Mouse (Mus musculus): ENCODE results near the gene Haghl.

Gene Haghl

GRCm38 (mm10) chr17:25801029-25801428, 15.6 kb upstream of the Haghl start:
- no peak for TF ChIP-seq GATA4 (IDR thresholded peaks at IDR 0.05; ENCODE audit: insufficient replicate concordance, low read length)

GRCm38 (mm10) chr17:25796951-25797369, 11.5 kb upstream of the Haghl start, which contains the start of gene Metrn:
TSS of gene Metrn (minus strand) at chr17:25797136.
- no peak for TF ChIP-seq GATA4 (IDR thresholded peaks at IDR 0.05; ENCODE audit: insufficient replicate concordance, low read length)

- no peak for TF ChIP-seq GATA4 (IDR thresholded peaks at IDR 0.05; ENCODE audit: insufficient replicate concordance, low read length)
These were observed 10.8 kb upstream of the Haghl start for GRCm38 (mm10) chr17:25796211-25796771.

GRCm38 (mm10) chr17:25795609-25796092, 10.2 kb upstream of the Haghl start, which contains the start of gene AC134908.4:
TSS of gene AC134908.4 (minus strand) at chr17:25795659.
- no peak for TF ChIP-seq GATA4 (IDR thresholded peaks at IDR 0.05; ENCODE audit: insufficient replicate concordance, low read length)

- no peak for TF ChIP-seq GATA4 (IDR thresholded peaks at IDR 0.05; ENCODE audit: insufficient replicate concordance, low read length)
These were observed 9.5 kb upstream of the Haghl start for GRCm38 (mm10) chr17:25794998-25795397.

GRCm38 (mm10) chr17:25794197-25794596, 8.7 kb upstream of the Haghl start:
- TF ChIP-seq GATA4 (IDR thresholded peaks at IDR 0.05; ENCODE audit: insufficient replicate concordance, low read length), result no peak

- TF ChIP-seq GATA4 (IDR thresholded peaks at IDR 0.05; ENCODE audit: insufficient replicate concordance, low read length), result no peak
These were observed 7.1 kb upstream of the Haghl start, which contains the start of gene Fam173a for GRCm38 (mm10) chr17:25792615-25793014. TSS of gene Fam173a (minus strand) at chr17:25792901.

- no peak for TF ChIP-seq GATA4 (IDR thresholded peaks at IDR 0.05; ENCODE audit: insufficient replicate concordance, low read length)
These were observed 6.5 kb upstream of the Haghl start for GRCm38 (mm10) chr17:25791843-25792527.

- TF ChIP-seq GATA4 (IDR thresholded peaks at IDR 0.05; ENCODE audit: insufficient replicate concordance, low read length), result no peak
These were observed 5.9 kb upstream of the Haghl start for GRCm38 (mm10) chr17:25791320-25791842.

- no peak for TF ChIP-seq GATA4 (IDR thresholded peaks at IDR 0.05; ENCODE audit: insufficient replicate concordance, low read length)
These were observed 1.5 kb upstream of the Haghl start for GRCm38 (mm10) chr17:25786781-25787504.

- no peak for TF ChIP-seq GATA4 (IDR thresholded peaks at IDR 0.05; ENCODE audit: insufficient replicate concordance, low read length)
These were observed 807 bp upstream of the Haghl start, which contains the start of gene Ccdc78 for GRCm38 (mm10) chr17:25786280-25786679. TSS of gene Ccdc78 (plus strand) at chr17:25786580.

GRCm38 (mm10) chr17:25783861-25784574, 1.5 kb downstream of the Haghl start:
- no peak for TF ChIP-seq GATA4 (IDR thresholded peaks at IDR 0.05; ENCODE audit: insufficient replicate concordance, low read length)

GRCm38 (mm10) chr17:25783086-25783485, 2.4 kb downstream of the Haghl start:
- TF ChIP-seq GATA4 (IDR thresholded peaks at IDR 0.05; ENCODE audit: insufficient replicate concordance, low read length), result no peak

- no peak for TF ChIP-seq GATA4 (IDR thresholded peaks at IDR 0.05; ENCODE audit: insufficient replicate concordance, low read length)
These were observed 4.1 kb downstream of the Haghl start for GRCm38 (mm10) chr17:25781339-25781738.

GRCm38 (mm10) chr17:25777948-25778347, 7.5 kb downstream of the Haghl start:
- TF ChIP-seq GATA4 (IDR thresholded peaks at IDR 0.05; ENCODE audit: insufficient replicate concordance, low read length), result no peak

All from liver, adult (tissue).